Mouse (Mus musculus) mesoderm, embryonic 11.5 days (tissue): ENCODE data around the gene Zwilch.
"Not testable (repeated sequence)": the region's sequence is repeated elsewhere in the genome, so short reads cannot be mapped to it uniquely, and the experiment has no call there.

ENCODE experiments used
- DNase-seq: peaks from one replicate; pipeline ENCODE4 v3.0.0-alpha.2; 2012; ENCODE audit warnings: low read depth, low spot score

Zwilch gene

GRCm38 (mm10) chr9:64172816-64173665 lies at the start of gene Zwilch, which contains the start of gene Rpl4:
Zwilch (minus strand) TSS chr9:64173104.
Rpl4 (plus strand) TSS chr9:64173375.
- peak; percentile 91 for DNase-seq

GRCm38 (mm10) chr9:64222098-64222497 lies 49.2 kb upstream of the Zwilch start:
- DNase-seq = no peak

GRCm38 (mm10) chr9:64221480-64221879 lies 48.6 kb upstream of the Zwilch start:
- DNase-seq = no peak

- no peak for DNase-seq
Observed at GRCm38 (mm10) chr9:64220603-64221002, 47.7 kb upstream of the Zwilch start.

- DNase-seq = no peak
Observed at GRCm38 (mm10) chr9:64219772-64220420, 47.0 kb upstream of the Zwilch start.

GRCm38 (mm10) chr9:64219305-64219704 lies 46.4 kb upstream of the Zwilch start:
- no peak for DNase-seq

- no peak for DNase-seq
Observed at GRCm38 (mm10) chr9:64217887-64218286, 45.0 kb upstream of the Zwilch start.

GRCm38 (mm10) chr9:64216641-64217040 lies 43.7 kb upstream of the Zwilch start:
- no peak for DNase-seq

- no peak for DNase-seq
Observed at GRCm38 (mm10) chr9:64216090-64216489, 43.2 kb upstream of the Zwilch start.

GRCm38 (mm10) chr9:64214452-64214851 lies 41.5 kb upstream of the Zwilch start:
- no peak for DNase-seq

GRCm38 (mm10) chr9:64207509-64208084 lies 34.7 kb upstream of the Zwilch start:
- DNase-seq = no peak

- DNase-seq = no peak
Observed at GRCm38 (mm10) chr9:64202866-64203265, 30.0 kb upstream of the Zwilch start.

- DNase-seq = no peak
Observed at GRCm38 (mm10) chr9:64202331-64202730, 29.4 kb upstream of the Zwilch start.

- no peak for DNase-seq
Observed at GRCm38 (mm10) chr9:64199897-64200296, 27.0 kb upstream of the Zwilch start.

- DNase-seq = not testable (repeated sequence)
Observed at GRCm38 (mm10) chr9:64198763-64199418, 26.0 kb upstream of the Zwilch start.

GRCm38 (mm10) chr9:64198068-64198762 lies 25.3 kb upstream of the Zwilch start:
- no peak for DNase-seq

- DNase-seq = no peak
Observed at GRCm38 (mm10) chr9:64197524-64197923, 24.6 kb upstream of the Zwilch start.

- no peak for DNase-seq
Observed at GRCm38 (mm10) chr9:64195554-64195953, 22.6 kb upstream of the Zwilch start.

- no peak for DNase-seq
Observed at GRCm38 (mm10) chr9:64193879-64194278, 21.0 kb upstream of the Zwilch start.

- DNase-seq = no peak
Observed at GRCm38 (mm10) chr9:64184166-64184840, 11.4 kb upstream of the Zwilch start.

GRCm38 (mm10) chr9:64183295-64183694 lies 10.4 kb upstream of the Zwilch start:
- not testable (repeated sequence) for DNase-seq
